Mouse (Mus musculus) lung, postnatal 0 days (tissue): ENCODE data around the gene Gabbr2.

Experiments
- CTCF ChIP-seq: IDR thresholded peaks from 2 replicates; pipeline ENCODE4 v1.5.1; 2016; ENCODE audit warnings: antibody characterized with exemption, mild to moderate bottlenecking
- EP300 ChIP-seq: IDR thresholded peaks from 2 replicates; pipeline ENCODE4 v1.6.1; 2016; ENCODE audit warnings: antibody characterized with exemption, mild to moderate bottlenecking, control low read depth

DNA sequence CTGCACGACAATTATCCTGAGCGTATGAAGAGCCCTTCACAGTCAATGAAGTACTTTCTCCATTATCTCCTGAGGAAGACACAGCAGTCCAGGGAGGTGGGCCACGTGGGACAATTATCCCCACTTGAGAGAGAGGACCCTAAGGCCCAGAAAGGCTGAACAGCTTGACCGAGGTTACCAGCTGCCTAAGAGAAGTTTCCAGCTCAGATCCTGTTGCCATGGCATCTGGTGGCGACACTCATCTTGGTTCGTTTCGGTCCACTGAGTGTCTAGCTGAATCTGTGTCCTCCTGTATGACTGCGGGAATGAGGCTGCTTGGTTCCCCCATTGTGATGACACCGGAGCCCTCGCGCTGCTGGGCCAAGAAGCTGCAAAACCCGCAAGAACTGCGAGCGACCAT, 76.2 kb downstream of the Gabbr2 start:
- no peak for TF ChIP-seq CTCF
- no peak for TF ChIP-seq EP300
